Mouse (Mus musculus) forebrain, postnatal 0 days (tissue): ENCODE data around the gene Dusp28. TPM values are rescaled to one million over a fixed set of nuclear protein-coding genes. Genes with fewer than 3 reads are reported as not detected.

ENCODE experiments used
- ATAC-seq: fragments of 200-750 bp; cut with Nextera tagmentation; 2 replicates; pipeline ENCODE4 v1.8.0; 2017; ENCODE audit warnings: mild to moderate bottlenecking, moderate library complexity
- DNase-seq: peaks from one replicate; pipeline ENCODE4 v3.0.0-alpha.2; 2015
- H3K27ac ChIP-seq: fragments of 300-500 bp; sonication (generic); 2 replicates; pipeline ENCODE4 v1.5.1; 2014; ENCODE audit warnings: low read depth, mild to moderate bottlenecking, antibody characterized with exemption, low read length, moderate library complexity, mixed read lengths
- H3K27me3 ChIP-seq: fragments of 300-500 bp; sonication (generic); 2 replicates; pipeline ENCODE4 v1.6.1; 2014; ENCODE audit warnings: mild to moderate bottlenecking, low read length, mixed read lengths; ENCODE audit not compliant: insufficient read depth
- H3K36me3 ChIP-seq: fragments of 300-500 bp; sonication (generic); 2 replicates; pipeline ENCODE4 v1.6.1; 2014; ENCODE audit warnings: mild to moderate bottlenecking, moderate library complexity; ENCODE audit not compliant: insufficient read depth
- H3K4me1 ChIP-seq: fragments of 300-500 bp; sonication (generic); 2 replicates; pipeline ENCODE4 v1.6.1; 2014; ENCODE audit warnings: antibody characterized with exemption; ENCODE audit not compliant: insufficient read depth
- H3K4me2 ChIP-seq: fragments of 300-500 bp; sonication (generic); 2 replicates; pipeline ENCODE4 v1.6.1; 2014; ENCODE audit warnings: low read depth, mild to moderate bottlenecking, moderate library complexity
- H3K4me3 ChIP-seq: fragments of 300-500 bp; sonication (generic); 2 replicates; pipeline ENCODE4 v1.5.1; 2014; ENCODE audit warnings: low read depth, low read length, mixed read lengths
- H3K9ac ChIP-seq: fragments of 300-500 bp; sonication (generic); 2 replicates; pipeline ENCODE4 v1.6.1; 2014; ENCODE audit warnings: mild to moderate bottlenecking
- H3K9me3 ChIP-seq: fragments of 300-500 bp; sonication (generic); 2 replicates; pipeline ENCODE4 v1.6.1; 2016; ENCODE audit warnings: low read length
- CTCF ChIP-seq: sonication (generic); IDR thresholded peaks from 2 replicates; pipeline ENCODE4 v1.5.1; 2016; ENCODE audit warnings: antibody characterized with exemption, control low read depth, low read depth
- WGBS: fragments of 180-500 bp; shearing (Covaris S2); extraction: QIAGEN DNeasy Blood & Tissue Kit; methylation state at CpG from one replicate; pipeline ENCODE4 v1.1.7; 2014; 5-methylcytosine and 5-hydroxymethylcytosine counted together
- polyA plus RNA-seq: library from polyadenylated mRNA; unstranded; fragments of >200 nt; fragmentation: Nextera tagmentation; extraction: Ambion mirVana; gene quantifications from 2 replicates; pipeline ENCODE4 v1.2.1, GENCODE M21; 2015
- total RNA-seq: library from RNA; depleted of rRNA; stranded (reverse); fragments of >200 nt; gene quantifications from 2 replicates; pipeline ENCODE4 v1.2.3, GENCODE M21; 2014

Dusp28 gene
- total and polyA plus RNA-seq, 2 experiments from 2014 or later, result 22.3 to 25.7 TPM

GRCm38 (mm10) chr1:92875360-92876111 lies 31.2 kb upstream of the Dusp28 start:
- H3K4me3 ChIP-seq, result no peak overlapping the region
- no peak for ATAC-seq
- no peak overlapping the region for H3K4me2 ChIP-seq
- no peaks in the 10 kb centered on the region for H3K9me3 ChIP-seq
- no peak for DNase-seq
- H3K27ac ChIP-seq, result no peak overlapping the region
- TF ChIP-seq CTCF, result no peak
- no peaks in the 10 kb centered on the region for H3K27me3 ChIP-seq
- no peak overlapping the region for H3K9ac ChIP-seq
- WGBS, result 80% methylated on average over 8 of the region's 8 CpGs
- H3K36me3 ChIP-seq, result no peaks in the 10 kb centered on the region
- 0 out of 2 replicates have a peak, but pooled peaks cover 3% of the 10 kb centered on the region for H3K4me1 ChIP-seq

GRCm38 (mm10) chr1:92877431-92877978 lies 29.3 kb upstream of the Dusp28 start:
- 69% methylated on average over 12 of the region's 12 CpGs for WGBS
- H3K36me3 ChIP-seq, result no peaks in the 10 kb centered on the region

GRCm38 (mm10) chr1:92878066-92878741 lies 28.6 kb upstream of the Dusp28 start:
- Histone ChIP-seq H3K27ac (no peak overlapping the region), H3K4me2 (no peak overlapping the region), H3K9ac (no peak overlapping the region), H3K4me3 (no peak overlapping the region), H3K36me3 (no peaks in the 10 kb centered on the region), H3K4me1 (0 out of 2 replicates have a peak, but pooled peaks cover 3% of the 10 kb centered on the region), H3K9me3 (no peaks in the 10 kb centered on the region), H3K27me3 (no peaks in the 10 kb centered on the region)
- TF ChIP-seq CTCF, result no peak
- ATAC-seq (no peak), DNase-seq (no peak)
- 89% methylated on average over 13 of the region's 13 CpGs for WGBS

More at GRCm38 (mm10) chr1:92877431-92877978, 29.3 kb upstream of the Dusp28 start:
- Histone ChIP-seq H3K9ac (no peak overlapping the region), H3K4me1 (0 out of 2 replicates have a peak, but pooled peaks cover 3% of the 10 kb centered on the region), H3K4me2 (no peak overlapping the region), H3K4me3 (no peak overlapping the region), H3K9me3 (no peaks in the 10 kb centered on the region), H3K27ac (no peak overlapping the region), H3K27me3 (no peaks in the 10 kb centered on the region)
- ATAC-seq, result no peak
- TF ChIP-seq CTCF, result no peak
- DNase-seq, result no peak

GRCm38 (mm10) chr1:92879266-92879665 lies 27.5 kb upstream of the Dusp28 start:
- Histone ChIP-seq H3K9me3 (no peaks in the 10 kb centered on the region), H3K9ac (no peak overlapping the region), H3K4me3 (no peak overlapping the region), H3K27me3 (no peaks in the 10 kb centered on the region), H3K4me2 (no peak overlapping the region), H3K27ac (no peak overlapping the region), H3K36me3 (no peaks in the 10 kb centered on the region), H3K4me1 (0 out of 2 replicates have a peak, but pooled peaks cover 3% of the 10 kb centered on the region)
- ATAC-seq, result peak; percentile 85
- no peak for TF ChIP-seq CTCF
- WGBS, result 59% methylated on average over 12 of the region's 12 CpGs
- peak; percentile 64 for DNase-seq

GRCm38 (mm10) chr1:92880101-92880500 lies 26.7 kb upstream of the Dusp28 start:
- H3K4me3 ChIP-seq, result no peak overlapping the region
- ATAC-seq, result no peak

GRCm38 (mm10) chr1:92881982-92882381 lies 24.8 kb upstream of the Dusp28 start:
- WGBS, result 85% methylated on average over 6 of the region's 6 CpGs
- H3K36me3 ChIP-seq, result no peaks in the 10 kb centered on the region
- DNase-seq (no peak), ATAC-seq (no peak)
- TF ChIP-seq CTCF, result no peak
- H3K9ac ChIP-seq, result no peak overlapping the region
- no peaks in the 10 kb centered on the region for H3K9me3 ChIP-seq
- H3K4me3 ChIP-seq, result no peak overlapping the region
- no peak overlapping the region for H3K4me2 ChIP-seq
- 0 out of 2 replicates have a peak, but pooled peaks cover 3% of the 10 kb centered on the region for H3K4me1 ChIP-seq
- no peaks in the 10 kb centered on the region for H3K27me3 ChIP-seq
- no peak overlapping the region for H3K27ac ChIP-seq

More at GRCm38 (mm10) chr1:92880101-92880500, 26.7 kb upstream of the Dusp28 start:
- Histone ChIP-seq H3K9me3 (no peaks in the 10 kb centered on the region), H3K27me3 (no peaks in the 10 kb centered on the region), H3K4me1 (0 out of 2 replicates have a peak, but pooled peaks cover 3% of the 10 kb centered on the region), H3K4me2 (no peak overlapping the region), H3K36me3 (no peaks in the 10 kb centered on the region), H3K9ac (no peak overlapping the region), H3K27ac (no peak overlapping the region)
- no peak for DNase-seq
- no peak for TF ChIP-seq CTCF
- WGBS, result 82% methylated on average over 5 of the region's 5 CpGs
